Mouse (Mus musculus) CH12.LX (cell line): ENCODE measurements around the gene Gm20388. TPM values are rescaled to one million over a fixed set of nuclear protein-coding genes. Genes with fewer than 3 reads are reported as not detected.

Experiments used
- DNase-seq: peaks from one replicate; pipeline ENCODE4 v3.0.0-alpha.2; 2013; ENCODE audit errors: extremely low read depth
- H3K27ac ChIP-seq: 2 replicates; pipeline ENCODE4 v1.5.1; 2012; ENCODE audit warnings: low read depth, mild to moderate bottlenecking, control low read depth, moderate library complexity; ENCODE audit not compliant: insufficient read depth
- H3K27me3 ChIP-seq: replicated peaks from 2 replicates; pipeline ENCODE3; 2012; ENCODE audit warnings: inconsistent platforms
- H3K36me3 ChIP-seq, 2 experiments: replicated peaks in 1 of 2; 2 replicates each; pipeline versions ENCODE3 to v1.6.1; 2012; ENCODE audit warnings: inconsistent platforms in 1 of 2, low read length in 1 of 2, mild to moderate bottlenecking in 1 of 2, mixed read lengths in 1 of 2, moderate library complexity in 1 of 2; ENCODE audit not compliant: control insufficient read depth in 1 of 2, insufficient read depth in 1 of 2
- H3K4me1 ChIP-seq, 2 experiments: 2 replicates each; pipeline ENCODE4 v1.6.1; 2012; ENCODE audit warnings: inconsistent platforms in 1 of 2, moderate library complexity in 1 of 2; ENCODE audit not compliant: insufficient read depth in 2 of 2, control insufficient read depth in 1 of 2
- H3K4me2 ChIP-seq: 2 replicates; pipeline ENCODE4 v1.6.1; 2012; ENCODE audit warnings: low read depth, mild to moderate bottlenecking, control low read depth; ENCODE audit not compliant: poor library complexity, insufficient read depth, severe bottlenecking
- H3K4me3 ChIP-seq, 3 experiments: fragments of 150-350 bp in 1 of 3; sonication (generic) in 1 of 3; replicated peaks in 1 of 3; 2 replicates each; pipeline versions ENCODE3 to v1.5.1; 2011 to 2012; ENCODE audit warnings: low read depth in 2 of 3, low read length in 2 of 3, mild to moderate bottlenecking in 2 of 3, moderate library complexity in 2 of 3, control low read depth in 1 of 3, improper control_type of control experiment in 1 of 3, inconsistent platforms in 1 of 3, mixed read lengths in 1 of 3; ENCODE audit not compliant: poor library complexity in 1 of 3
- H3K79me2 ChIP-seq: replicated peaks from 2 replicates; pipeline ENCODE4 v1.6.1; 2012; ENCODE audit warnings: mild to moderate bottlenecking, moderate library complexity; ENCODE audit not compliant: control insufficient read depth, poor library complexity, insufficient read depth, severe bottlenecking; ENCODE audit errors: extremely low read depth
- H3K9ac ChIP-seq: 2 replicates; pipeline ENCODE4 v1.6.1; 2012; ENCODE audit warnings: low read depth, mild to moderate bottlenecking, control low read depth, moderate library complexity; ENCODE audit not compliant: insufficient read depth
- H3K9me3 ChIP-seq: replicated peaks from 2 replicates; pipeline ENCODE3; 2012; ENCODE audit warnings: low read length, inconsistent platforms, mixed read lengths
- BHLHE40 ChIP-seq: IDR thresholded peaks from 2 replicates; pipeline ENCODE4 v1.6.1; 2011; ENCODE audit warnings: mild to moderate bottlenecking, low read depth, low read length, improper control_type of control experiment
- CHD1 ChIP-seq: IDR thresholded peaks from 2 replicates; pipeline ENCODE4 v1.6.1; 2012; ENCODE audit warnings: low read depth, low read length, improper control_type of control experiment, inconsistent platforms
- CHD2 ChIP-seq: IDR thresholded peaks from 2 replicates; pipeline ENCODE4 v1.6.1; 2011; ENCODE audit warnings: low read length, improper control_type of control experiment
- ELF1 ChIP-seq: IDR thresholded peaks from 2 replicates; pipeline ENCODE4 v1.6.1; 2014; ENCODE audit warnings: low read depth, mild to moderate bottlenecking, inconsistent platforms, low read length, improper control_type of control experiment
- EP300 ChIP-seq: IDR thresholded peaks from 2 replicates; pipeline ENCODE4 v1.6.1; 2011; ENCODE audit warnings: low read length, improper control_type of control experiment
- ETS1 ChIP-seq: conservative IDR thresholded peaks from 2 replicates; pipeline ENCODE4 v1.6.1; 2012; ENCODE audit warnings: low read depth, mild to moderate bottlenecking, inconsistent platforms, low read length, improper control_type of control experiment, moderate library complexity
- GABPA ChIP-seq: IDR thresholded peaks from 2 replicates; pipeline ENCODE4 v1.6.1; 2012; ENCODE audit warnings: low read depth, low read length, improper control_type of control experiment, inconsistent platforms; ENCODE audit not compliant: insufficient replicate concordance
- HCFC1 ChIP-seq: IDR thresholded peaks from 2 replicates; pipeline ENCODE4 v1.6.1; 2012; ENCODE audit warnings: low read depth, mild to moderate bottlenecking, inconsistent platforms, low read length, improper control_type of control experiment
- IRF4 ChIP-seq: IDR thresholded peaks from 2 replicates; pipeline ENCODE4 v1.6.1; 2014; ENCODE audit warnings: low read depth, mild to moderate bottlenecking, inconsistent platforms, low read length, improper control_type of control experiment
- MAFK ChIP-seq: IDR thresholded peaks from 2 replicates; pipeline ENCODE4 v1.6.1; 2011; ENCODE audit warnings: low read length, improper control_type of control experiment; ENCODE audit not compliant: insufficient replicate concordance
- MAZ ChIP-seq: IDR thresholded peaks from 2 replicates; pipeline ENCODE4 v1.6.1; 2012; ENCODE audit warnings: low read depth, mild to moderate bottlenecking, inconsistent platforms, low read length, improper control_type of control experiment, moderate library complexity
- MXI1 ChIP-seq: IDR thresholded peaks from 2 replicates; pipeline ENCODE4 v1.6.1; 2011; ENCODE audit warnings: mild to moderate bottlenecking, low read depth, low read length, improper control_type of control experiment
- MYC ChIP-seq: IDR thresholded peaks from 2 replicates; pipeline ENCODE4 v1.6.1; 2011; ENCODE audit warnings: low read depth, mild to moderate bottlenecking, improper control_type of control experiment, low read length
- NELFE ChIP-seq: IDR thresholded peaks from 2 replicates; pipeline ENCODE4 v1.6.1; 2011; ENCODE audit warnings: low read depth, low read length, improper control_type of control experiment
- POLR2AphosphoS2 ChIP-seq: IDR thresholded peaks from 2 replicates; pipeline ENCODE4 v1.6.1; 2011; ENCODE audit warnings: low read depth, low read length, improper control_type of control experiment
- SIN3A ChIP-seq: IDR thresholded peaks from 2 replicates; pipeline ENCODE4 v1.6.1; 2012; ENCODE audit warnings: low read length, improper control_type of control experiment, inconsistent platforms
- UBTF ChIP-seq: IDR thresholded peaks from 2 replicates; pipeline ENCODE4 v1.6.1; 2012; ENCODE audit warnings: low read depth, mild to moderate bottlenecking, inconsistent platforms, low read length, improper control_type of control experiment, moderate library complexity
- USF2 ChIP-seq: conservative IDR thresholded peaks from 2 replicates; pipeline ENCODE4 v1.6.1; 2011; ENCODE audit warnings: low read depth, low read length, improper control_type of control experiment
- ZC3H11A ChIP-seq: IDR thresholded peaks from 2 replicates; pipeline ENCODE4 v1.6.1; 2012; ENCODE audit warnings: low read depth, mild to moderate bottlenecking, inconsistent platforms, low read length, improper control_type of control experiment
- ZMIZ1 ChIP-seq: IDR thresholded peaks from 2 replicates; pipeline ENCODE4 v1.6.1; 2012; ENCODE audit warnings: low read depth, mild to moderate bottlenecking, inconsistent platforms, low read length, improper control_type of control experiment
- ZNF384 ChIP-seq: IDR thresholded peaks from 2 replicates; pipeline ENCODE4 v1.6.1; 2012; ENCODE audit warnings: low read depth, low read length, improper control_type of control experiment, inconsistent platforms
- dilution Hi-C: fragments of 300-500 bp; cut with MboI; formaldehyde crosslinking; loops from 2 replicates; pipeline ENCODE4 v1.14.3; 2020; ENCODE audit warnings: low sequenced_read_pairs; ENCODE audit not compliant: extremely low pct_unique_long_range_greater_than_20kb, extremely low pct_ligation_motif_present
- in situ Hi-C: fragments of 300-500 bp; cut with MboI; formaldehyde crosslinking; loops from 3 replicates; pipeline ENCODE4 v1.14.3; 2019; ENCODE audit warnings: low sequenced_read_pairs, low pct_ligation_motif_present, low pct_unique_long_range_greater_than_20kb, mixed read lengths
- polyA plus RNA-seq: library from polyadenylated mRNA; unstranded; fragments of >175 nt; gene quantifications from 2 replicates; pipeline ENCODE4 v1.2.1, GENCODE M21; 2012; ENCODE audit warnings: low read depth; ENCODE audit not compliant: insufficient read length
- total RNA-seq, 2 experiments: library from RNA; depleted of rRNA; stranded (reverse); fragments of 300-350 nt in 1 of 2; fragments of >200 nt in 1 of 2; gene quantifications; 2 replicates each; pipeline ENCODE4 v1.2.3; 2012 to 2014

Gene Gm20388
- total and polyA plus RNA-seq, 3 experiments = 14.8 to 26.3 (median 22.2) TPM

DNA sequence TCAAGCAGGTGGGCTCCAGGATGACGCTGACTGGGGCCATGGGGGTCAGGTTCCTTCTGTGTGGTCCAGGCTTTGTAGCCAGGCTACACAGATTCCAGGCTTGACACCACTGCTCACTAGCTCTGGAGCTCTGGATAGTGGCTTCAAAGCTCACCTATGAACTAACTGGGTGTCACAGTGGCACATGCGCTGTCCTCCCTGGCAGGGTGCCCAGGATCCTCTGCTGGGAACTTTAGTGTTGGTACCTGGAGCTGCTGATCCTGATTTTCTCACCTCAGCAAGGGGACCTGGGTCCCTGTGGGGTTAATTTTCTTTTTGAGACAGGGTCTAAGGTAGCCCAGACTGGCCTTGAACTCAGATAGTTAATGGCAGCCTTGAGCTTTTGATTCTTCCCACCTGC, 490.6 kb downstream of the Gm20388 start:
- Histone ChIP-seq H3K4me1 (peaks cover 13 to 40% of the 10 kb centered on the region in 2 experiments), H3K27me3 (peaks cover 8% of the 10 kb centered on the region), H3K4me2 (no peak overlapping the region), H3K36me3 (no peaks in the 10 kb centered on the region), H3K9ac (no peak overlapping the region), H3K9me3 (peaks cover 1% of the 10 kb centered on the region)
- dilution Hi-C loops = no loop called here
- no peak for TF ChIP-seq CHD1
- TF ChIP-seq MAFK = no peak
- TF ChIP-seq BHLHE40 = no peak
- no peak for TF ChIP-seq CHD2
- TF ChIP-seq, all 38 proteins: peak for 0
- Histone ChIP-seq H3K27ac (no peak overlapping the region), H3K79me2 (no peaks in the 10 kb centered on the region), H3K4me3 (no peak overlapping the region)
- no peak for DNase-seq
- in situ Hi-C loops = no loop called here

DNA sequence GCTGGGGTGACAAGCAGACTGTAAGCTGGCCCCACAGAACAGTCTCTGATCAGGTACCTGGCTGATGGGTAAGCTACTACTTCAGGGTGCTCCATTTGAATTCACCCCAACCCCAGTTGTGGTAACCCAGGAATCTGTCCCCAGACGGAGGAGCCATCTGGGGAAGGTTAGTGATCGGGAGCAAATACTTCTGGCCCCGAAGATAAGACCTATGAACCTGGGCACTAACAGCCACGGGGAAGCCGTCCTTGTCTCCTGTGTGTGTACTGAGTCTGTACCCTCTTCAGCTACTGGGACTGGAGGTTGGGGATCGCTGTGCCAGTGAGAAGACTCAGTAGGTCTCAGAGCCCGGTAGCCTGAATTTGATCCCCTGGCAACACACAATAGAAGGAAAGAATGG, 491.1 kb downstream of the Gm20388 start:
- H3K79me2 ChIP-seq = no peaks in the 10 kb centered on the region
- no peak overlapping the region for H3K4me2 ChIP-seq
- in situ Hi-C loops (no loop called here), dilution Hi-C loops (no loop called here)
- no peak overlapping the region for H3K9ac ChIP-seq
- no peaks in the 10 kb centered on the region for H3K36me3 ChIP-seq
- TF ChIP-seq ELF1 (no peak), CHD1 (no peak), IRF4 (no peak), MYC (no peak), ZC3H11A (no peak), UBTF (no peak), NELFE (no peak), POLR2AphosphoS2 (no peak), ETS1 (no peak), HCFC1 (no peak), ZMIZ1 (no peak), MXI1 (no peak), USF2 (no peak), SIN3A (no peak), ZNF384 (no peak), EP300 (no peak), GABPA (no peak), MAZ (no peak)
- H3K27me3 ChIP-seq = peaks cover 8% of the 10 kb centered on the region
- H3K4me3 ChIP-seq = no peak overlapping the region
- no peaks in the 10 kb centered on the region for H3K9me3 ChIP-seq
- no peak overlapping the region for H3K27ac ChIP-seq
- DNase-seq = no peak
- peaks cover 15 to 42% of the 10 kb centered on the region in 2 experiments for H3K4me1 ChIP-seq
